Mouse (Mus musculus): ENCODE results near the gene 0610009B22Rik. TPM values are rescaled to one million over a fixed set of nuclear protein-coding genes. Genes with fewer than 3 reads are reported as not detected.
"Not testable (repeated sequence)": the region's sequence is repeated elsewhere in the genome, so short reads cannot be mapped to it uniquely, and the experiment has no call there.

The 0610009B22Rik gene
- polyA plus RNA-seq (2012; fragmentation: generic; extraction: Trizol) = 22.2 TPM
- long read RNA-seq, experiment 1, transcript 0610009B22Rik-201 (2 exons, 813 nt) = major isoform, 62 of 68 reads
- long read RNA-seq, experiment 1, partial matches to known transcripts = 0 of 68 reads
- long read RNA-seq, experiment 1, other reads (novel, unspliced or antisense) = 6 of 68 reads
- long read RNA-seq, experiment 2, partial matches to known transcripts = 0 of 5 reads
- long read RNA-seq, experiment 2, other reads (novel, unspliced or antisense) = 1 of 5 reads

- H3K79me2 ChIP-seq (ENCODE audit: control insufficient read depth, insufficient read depth) = peaks cover 20% of the 10 kb centered on the region
- TF ChIP-seq CEBPB (IDR thresholded peaks at IDR 0.05; ENCODE audit: low read depth) (peak; percentile 28), MYOD1 (IDR thresholded peaks at IDR 0.05; ENCODE audit: control insufficient read depth, insufficient read length, low read depth) (no peak), MYOG (IDR thresholded peaks at IDR 0.05; ENCODE audit: control insufficient read depth, extremely low read depth, insufficient read length) (no peak), USF1 (IDR thresholded peaks at IDR 0.05; ENCODE audit: low read depth) (peak; percentile 1), MAX (IDR thresholded peaks at IDR 0.05) (peak; percentile 57), FOSL1 (IDR thresholded peaks at IDR 0.05; ENCODE audit: insufficient read depth, low read length, poor library complexity, severe bottlenecking) (no peak), CTCF (IDR thresholded peaks at IDR 0.05; ENCODE audit: control insufficient read depth, insufficient read depth, insufficient read length) (no peak)
- peaks cover 4% of the 10 kb centered on the region for H3K79me3 ChIP-seq (ENCODE audit: low read depth)
- H3ac ChIP-seq (ENCODE audit: control insufficient read depth, insufficient read length, low read depth) = peak within 1 kb of the TSS; percentile 75
- H3K27me3 ChIP-seq (ENCODE audit: control insufficient read depth, insufficient read depth, insufficient read length) = no peaks in the 10 kb centered on the region
- peak within 1 kb of the TSS; percentile 77 for H3K4me3 ChIP-seq (ENCODE audit: insufficient read depth, poor library complexity, severe bottlenecking)
- peaks cover 43% of the 10 kb centered on the region for H3K36me3 ChIP-seq (ENCODE audit: control insufficient read depth, insufficient read depth)
Measured at GRCm38 (mm10) chr11:51688330-51689328, at the start of gene 0610009B22Rik. Gene 0610009B22Rik (minus strand): TSS chr11:51688874.

- not testable (repeated sequence) for H3K79me3 ChIP-seq (ENCODE audit: low read depth); H3ac ChIP-seq (ENCODE audit: control insufficient read depth, insufficient read length, low read depth); H3K4me3 ChIP-seq (ENCODE audit: insufficient read depth, poor library complexity, severe bottlenecking); H3K79me2 ChIP-seq (ENCODE audit: control insufficient read depth, insufficient read depth); H3K27me3 ChIP-seq (ENCODE audit: control insufficient read depth, insufficient read depth, insufficient read length)
- peaks cover 64% of the 10 kb centered on the region for H3K36me3 ChIP-seq (ENCODE audit: control insufficient read depth, insufficient read depth)
Measured at GRCm38 (mm10) chr11:51734218-51734617, 45.5 kb upstream of the 0610009B22Rik start.

DNA sequence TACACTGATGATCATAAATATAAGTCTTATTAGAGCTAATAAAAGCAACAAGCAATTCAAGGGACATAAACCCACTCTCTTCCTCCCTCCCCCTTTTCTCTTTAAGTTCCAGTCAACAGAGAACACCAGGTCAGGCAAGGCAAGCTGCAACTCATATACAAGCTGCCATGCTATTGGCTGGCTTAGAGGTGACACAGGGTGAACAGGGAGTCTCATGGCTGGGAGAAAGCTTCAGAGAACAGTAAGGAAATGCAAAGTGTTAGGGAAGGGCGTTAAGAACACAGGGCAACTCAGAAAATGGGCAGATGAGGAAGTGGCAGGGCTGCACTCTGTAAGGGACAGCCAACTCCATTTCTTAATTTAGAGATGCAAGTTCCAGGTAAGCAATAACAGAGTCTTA, 44.2 kb upstream of the 0610009B22Rik start:
- Histone ChIP-seq H3ac (ENCODE audit: control insufficient read depth, insufficient read length, low read depth) (no peak overlapping the region), H3K79me3 (ENCODE audit: low read depth) (peaks cover 2% of the 10 kb centered on the region), H3K4me3 (ENCODE audit: insufficient read depth, poor library complexity, severe bottlenecking) (no peak overlapping the region), H3K79me2 (ENCODE audit: control insufficient read depth, insufficient read depth) (no peaks in the 10 kb centered on the region), H3K27me3 (ENCODE audit: control insufficient read depth, insufficient read depth, insufficient read length) (no peaks in the 10 kb centered on the region), H3K36me3 (ENCODE audit: control insufficient read depth, insufficient read depth) (peaks cover 64% of the 10 kb centered on the region)
- TF ChIP-seq MYOD1 (IDR thresholded peaks at IDR 0.05; ENCODE audit: control insufficient read depth, insufficient read length, low read depth) (no peak), FOSL1 (IDR thresholded peaks at IDR 0.05; ENCODE audit: insufficient read depth, low read length, poor library complexity, severe bottlenecking) (no peak), CEBPB (IDR thresholded peaks at IDR 0.05; ENCODE audit: low read depth) (no peak), USF1 (IDR thresholded peaks at IDR 0.05; ENCODE audit: low read depth) (no peak), CTCF (IDR thresholded peaks at IDR 0.05; ENCODE audit: control insufficient read depth, insufficient read depth, insufficient read length) (no peak), MAX (IDR thresholded peaks at IDR 0.05) (no peak), MYOG (IDR thresholded peaks at IDR 0.05; ENCODE audit: control insufficient read depth, extremely low read depth, insufficient read length) (no peak)

DNA sequence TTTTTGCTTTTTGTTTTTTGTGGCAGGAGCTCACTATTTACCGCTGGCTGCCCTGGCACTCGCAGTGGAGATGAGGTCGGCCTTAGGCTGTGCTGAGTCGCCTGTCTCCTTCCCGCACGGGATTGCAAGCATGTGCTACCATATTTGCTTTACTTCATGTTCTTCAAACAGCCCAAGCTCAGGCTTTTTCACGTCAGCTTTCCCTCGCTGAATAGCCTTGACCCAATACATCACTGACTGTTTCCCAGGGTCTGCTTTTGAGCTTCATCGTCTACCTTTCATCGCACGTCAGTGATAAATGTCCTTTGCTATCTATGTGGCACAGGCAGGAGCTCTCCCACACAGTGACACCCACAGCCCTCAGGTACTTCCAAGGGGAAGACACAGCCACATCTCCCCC, 32.4 kb upstream of the 0610009B22Rik start:
- no peaks in the 10 kb centered on the region for H3K27me3 ChIP-seq (ENCODE audit: control insufficient read depth, insufficient read depth, insufficient read length)
- no peak for TF ChIP-seq MYOG (IDR thresholded peaks at IDR 0.05; ENCODE audit: control insufficient read depth, extremely low read depth, insufficient read length)
- TF ChIP-seq CTCF (IDR thresholded peaks at IDR 0.05; ENCODE audit: control insufficient read depth, insufficient read depth, insufficient read length) = no peak
- no peak for TF ChIP-seq MAX (IDR thresholded peaks at IDR 0.05)
- no peak for TF ChIP-seq CEBPB (IDR thresholded peaks at IDR 0.05; ENCODE audit: low read depth)
- no peak for TF ChIP-seq MYOD1 (IDR thresholded peaks at IDR 0.05; ENCODE audit: control insufficient read depth, insufficient read length, low read depth)
- TF ChIP-seq FOSL1 (IDR thresholded peaks at IDR 0.05; ENCODE audit: insufficient read depth, low read length, poor library complexity, severe bottlenecking) = no peak
- TF ChIP-seq USF1 (IDR thresholded peaks at IDR 0.05; ENCODE audit: low read depth) = no peak
- H3K79me2 ChIP-seq (ENCODE audit: control insufficient read depth, insufficient read depth) = no peaks in the 10 kb centered on the region
- no peak overlapping the region for H3K4me3 ChIP-seq (ENCODE audit: insufficient read depth, poor library complexity, severe bottlenecking)
- peaks cover 75% of the 10 kb centered on the region for H3K36me3 ChIP-seq (ENCODE audit: control insufficient read depth, insufficient read depth)
- H3ac ChIP-seq (ENCODE audit: control insufficient read depth, insufficient read length, low read depth) = no peak overlapping the region
- no peaks in the 10 kb centered on the region for H3K79me3 ChIP-seq (ENCODE audit: low read depth)

GRCm38 (mm10) chr11:51707080-51707479, 18.4 kb upstream of the 0610009B22Rik start:
- H3K79me3 ChIP-seq (ENCODE audit: low read depth) = no peaks in the 10 kb centered on the region
- H3ac ChIP-seq (ENCODE audit: control insufficient read depth, insufficient read length, low read depth) = no peak overlapping the region
- no peaks in the 10 kb centered on the region for H3K79me2 ChIP-seq (ENCODE audit: control insufficient read depth, insufficient read depth)
- no peak for TF ChIP-seq CTCF (IDR thresholded peaks at IDR 0.05; ENCODE audit: control insufficient read depth, insufficient read depth, insufficient read length)
- no peak for TF ChIP-seq FOSL1 (IDR thresholded peaks at IDR 0.05; ENCODE audit: insufficient read depth, low read length, poor library complexity, severe bottlenecking)
- no peak for TF ChIP-seq USF1 (IDR thresholded peaks at IDR 0.05; ENCODE audit: low read depth)
- no peak for TF ChIP-seq MYOG (IDR thresholded peaks at IDR 0.05; ENCODE audit: control insufficient read depth, extremely low read depth, insufficient read length)
- no peak for TF ChIP-seq MAX (IDR thresholded peaks at IDR 0.05)
- no peak for TF ChIP-seq MYOD1 (IDR thresholded peaks at IDR 0.05; ENCODE audit: control insufficient read depth, insufficient read length, low read depth)
- no peak for TF ChIP-seq CEBPB (IDR thresholded peaks at IDR 0.05; ENCODE audit: low read depth)
- H3K27me3 ChIP-seq (ENCODE audit: control insufficient read depth, insufficient read depth, insufficient read length) = no peaks in the 10 kb centered on the region
- H3K4me3 ChIP-seq (ENCODE audit: insufficient read depth, poor library complexity, severe bottlenecking) = no peak overlapping the region
- H3K36me3 ChIP-seq (ENCODE audit: control insufficient read depth, insufficient read depth) = peaks cover 72% of the 10 kb centered on the region

Data from C2C12 (cell line).